Mouse (Mus musculus): ENCODE measurements around the gene Iqgap1.

Gene Iqgap1

GRCm38 (mm10) chr7:80719038-80719437 is 106.7 kb downstream of the Iqgap1 start:
- in situ Hi-C loops (cut with MboI, MseI): no loop called here

GRCm38 (mm10) chr7:80718471-80718870 is 107.3 kb downstream of the Iqgap1 start:
- in situ Hi-C loops (cut with MboI, MseI): no loop called here

GRCm38 (mm10) chr7:80716758-80717157 is 109.0 kb downstream of the Iqgap1 start:
- in situ Hi-C loops (cut with MboI, MseI): no loop called here

GRCm38 (mm10) chr7:80715306-80715705 is 110.5 kb downstream of the Iqgap1 start:
- in situ Hi-C loops (cut with MboI, MseI): no loop called here

- in situ Hi-C loops (cut with MboI, MseI): no loop called here
Measured at GRCm38 (mm10) chr7:80711496-80711895, 114.3 kb downstream of the Iqgap1 start.

GRCm38 (mm10) chr7:80710333-80710732 is 115.4 kb downstream of the Iqgap1 start:
- in situ Hi-C loops (cut with MboI, MseI): no loop called here

GRCm38 (mm10) chr7:80704066-80704465 is 121.7 kb downstream of the Iqgap1 start:
- in situ Hi-C loops (cut with MboI, MseI): loop anchor here (5.0 kb wide), 1 partner anchor 87 kb away; no protein-coding TSS in a partner anchor

- in situ Hi-C loops (cut with MboI, MseI): loop anchor here (5.0 kb wide), 1 partner anchor 85 kb away; no protein-coding TSS in a partner anchor
Measured at GRCm38 (mm10) chr7:80702510-80702909, 123.3 kb downstream of the Iqgap1 start.

GRCm38 (mm10) chr7:80699709-80700108 is 126.1 kb downstream of the Iqgap1 start:
- in situ Hi-C loops (cut with MboI, MseI): loop anchor here (5.0 kb wide), 1 partner anchor 82 kb away; no protein-coding TSS in a partner anchor

- in situ Hi-C loops (cut with MboI, MseI): no loop called here
Measured at GRCm38 (mm10) chr7:80698940-80699339, 126.8 kb downstream of the Iqgap1 start.

GRCm38 (mm10) chr7:80697859-80698258 is 127.9 kb downstream of the Iqgap1 start:
- in situ Hi-C loops (cut with MboI, MseI): no loop called here

- in situ Hi-C loops (cut with MboI, MseI): no loop called here
Measured at GRCm38 (mm10) chr7:80696903-80697302, 128.9 kb downstream of the Iqgap1 start.

- in situ Hi-C loops (cut with MboI, MseI): no loop called here
Measured at GRCm38 (mm10) chr7:80696334-80696733, 129.4 kb downstream of the Iqgap1 start.

GRCm38 (mm10) chr7:80692472-80692871 is 133.3 kb downstream of the Iqgap1 start:
- in situ Hi-C loops (cut with MboI, MseI): no loop called here

- in situ Hi-C loops (cut with MboI, MseI): no loop called here
Measured at GRCm38 (mm10) chr7:80691131-80691530, 134.6 kb downstream of the Iqgap1 start.

- in situ Hi-C loops (cut with MboI, MseI): no loop called here
Measured at GRCm38 (mm10) chr7:80689221-80689591, 136.6 kb downstream of the Iqgap1 start.

- in situ Hi-C loops (cut with MboI, MseI): no loop called here
Measured at GRCm38 (mm10) chr7:80688556-80689220, 137.1 kb downstream of the Iqgap1 start, which contains the start of gene Crtc3. Gene Crtc3 (minus strand): TSS chr7:80688877.

GRCm38 (mm10) chr7:80687721-80688555 is 137.8 kb downstream of the Iqgap1 start:
- in situ Hi-C loops (cut with MboI, MseI): no loop called here

- in situ Hi-C loops (cut with MboI, MseI): no loop called here
Measured at GRCm38 (mm10) chr7:80685639-80686038, 140.1 kb downstream of the Iqgap1 start.

- in situ Hi-C loops (cut with MboI, MseI): no loop called here
Measured at GRCm38 (mm10) chr7:80682630-80683029, 143.1 kb downstream of the Iqgap1 start.

GRCm38 (mm10) chr7:80680218-80680847 is 145.4 kb downstream of the Iqgap1 start:
- in situ Hi-C loops (cut with MboI, MseI): no loop called here

- in situ Hi-C loops (cut with MboI, MseI): no loop called here
Measured at GRCm38 (mm10) chr7:80672323-80672722, 153.5 kb downstream of the Iqgap1 start.
